Mouse (Mus musculus) lung, postnatal 0 days (tissue): Measurements from ENCODE around the gene Dgki. TPM values are rescaled to one million over a fixed set of nuclear protein-coding genes. Genes with fewer than 3 reads are reported as not detected.

Experiments used
- ATAC-seq: fragments of 200-750 bp; cut with Nextera tagmentation; 2 replicates; pipeline ENCODE4 v1.8.0; 2017; ENCODE audit warnings: moderate library complexity
- DNase-seq: peaks from one replicate; pipeline ENCODE4 v3.0.0-alpha.2; 2016; ENCODE audit warnings: low spot score
- H3K27ac ChIP-seq: fragments of 300-500 bp; sonication (generic); 2 replicates; pipeline ENCODE4 v1.5.1; 2014; ENCODE audit warnings: antibody characterized with exemption, mild to moderate bottlenecking, low read length, mixed read lengths
- H3K27me3 ChIP-seq: fragments of 300-500 bp; sonication (generic); replicated peaks from 2 replicates; pipeline ENCODE4 v1.6.1; 2014; ENCODE audit warnings: low read length, mixed read lengths; ENCODE audit not compliant: insufficient read depth
- H3K36me3 ChIP-seq: fragments of 300-500 bp; sonication (generic); 2 replicates; pipeline ENCODE4 v1.6.1; 2014; ENCODE audit warnings: low read length, mixed read lengths; ENCODE audit not compliant: insufficient read depth
- H3K4me1 ChIP-seq: fragments of 300-500 bp; sonication (generic); 2 replicates; pipeline ENCODE4 v1.6.1; 2014; ENCODE audit warnings: antibody characterized with exemption, low read depth, low read length, mixed read lengths; ENCODE audit not compliant: insufficient read depth
- H3K4me2 ChIP-seq: fragments of 300-500 bp; sonication (generic); replicated peaks from 2 replicates; pipeline ENCODE4 v1.6.1; 2014; ENCODE audit warnings: low read depth, mild to moderate bottlenecking, low read length, moderate library complexity, mixed read lengths
- H3K4me3 ChIP-seq: fragments of 300-500 bp; sonication (generic); 2 replicates; pipeline ENCODE4 v1.5.1; 2014; ENCODE audit warnings: low read depth, low read length
- H3K9ac ChIP-seq: fragments of 300-500 bp; sonication (generic); replicated peaks from 2 replicates; pipeline ENCODE4 v1.6.1; 2014; ENCODE audit warnings: low read depth, mild to moderate bottlenecking
- H3K9me3 ChIP-seq: fragments of 300-500 bp; sonication (generic); 2 replicates; pipeline ENCODE4 v1.6.1; 2016; ENCODE audit warnings: low read length, mixed read lengths
- CTCF ChIP-seq: IDR thresholded peaks from 2 replicates; pipeline ENCODE4 v1.5.1; 2016; ENCODE audit warnings: antibody characterized with exemption, mild to moderate bottlenecking
- EP300 ChIP-seq: IDR thresholded peaks from 2 replicates; pipeline ENCODE4 v1.6.1; 2016; ENCODE audit warnings: antibody characterized with exemption, mild to moderate bottlenecking, control low read depth
- WGBS: fragments of 180-500 bp; shearing (Covaris S2); extraction: QIAGEN DNeasy Blood & Tissue Kit; methylation state at CpG from one replicate; pipeline ENCODE4 v1.1.7; 2014; 5-methylcytosine and 5-hydroxymethylcytosine counted together
- polyA plus RNA-seq: library from polyadenylated mRNA; unstranded; fragments of >200 nt; fragmentation: Nextera tagmentation; extraction: Ambion mirVana; gene quantifications from 2 replicates; pipeline ENCODE4 v1.2.1, GENCODE M21; 2015

Gene Dgki
- polyA plus RNA-seq, 1 experiment from 2014 or later = 0.45 TPM

DNA sequence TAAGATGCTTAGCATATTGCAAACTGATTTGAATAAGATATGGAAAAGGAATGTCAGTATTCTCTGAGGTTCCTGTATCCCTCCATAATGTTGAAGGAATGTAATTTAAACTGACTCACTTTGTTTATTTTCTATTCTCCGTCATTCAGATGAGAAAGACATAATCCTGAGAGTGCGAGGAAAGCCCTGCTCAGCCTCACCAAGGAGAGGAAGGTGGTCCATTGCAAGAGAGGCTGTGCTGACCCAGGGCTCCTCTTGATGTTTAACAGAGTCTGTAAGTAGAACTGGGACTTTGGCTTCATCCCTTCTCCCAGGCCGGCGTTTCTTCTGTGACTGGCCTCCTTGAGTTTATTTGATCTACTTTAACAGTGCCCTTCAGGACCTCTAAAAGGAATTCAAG lies 423.6 kb downstream of the Dgki start:
- H3K27ac ChIP-seq = no peak overlapping the region
- ATAC-seq (peak; percentile 48; the same call in 1 of the 2 replicates), DNase-seq (no peak)
- no peak for TF ChIP-seq CTCF
- TF ChIP-seq EP300 = no peak
- H3K4me1 ChIP-seq = no peaks in the 10 kb centered on the region
- H3K4me3 ChIP-seq = no peak overlapping the region
- no peak overlapping the region for H3K9ac ChIP-seq
- H3K4me2 ChIP-seq = no peak overlapping the region
- H3K9me3 ChIP-seq = no peaks in the 10 kb centered on the region
- H3K27me3 ChIP-seq = no peaks in the 10 kb centered on the region
- WGBS = 22% methylated on average over 4 of the region's 4 CpGs
- no peaks in the 10 kb centered on the region for H3K36me3 ChIP-seq

DNA sequence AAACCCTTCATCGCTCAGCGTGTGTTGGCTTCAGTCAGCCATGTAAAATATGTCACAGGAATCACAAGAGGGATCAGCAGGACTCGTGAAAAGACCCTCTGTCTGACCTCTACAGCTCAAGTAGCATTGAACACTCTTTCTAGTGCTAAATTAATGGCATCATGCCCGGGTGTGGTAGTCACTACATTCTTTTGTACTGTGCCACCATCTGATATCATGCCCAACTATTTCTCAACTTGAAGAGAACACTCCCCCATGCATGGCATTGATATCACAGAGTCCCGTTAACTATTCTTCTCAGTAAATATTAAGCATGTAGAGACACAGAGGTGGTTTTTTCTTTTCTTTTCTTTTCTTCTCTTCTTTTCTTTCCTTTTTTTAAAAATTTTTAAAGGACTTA lies 424.1 kb downstream of the Dgki start:
- WGBS = 40% methylated on average over 5 of the region's 5 CpGs
- H3K4me1 ChIP-seq = no peaks in the 10 kb centered on the region
- H3K36me3 ChIP-seq = no peaks in the 10 kb centered on the region
- no peaks in the 10 kb centered on the region for H3K27me3 ChIP-seq
- ATAC-seq (peak; percentile 80), DNase-seq (peak; percentile 64)
- H3K27ac ChIP-seq = no peak overlapping the region
- TF ChIP-seq EP300 = no peak
- TF ChIP-seq CTCF = no peak
- no peaks in the 10 kb centered on the region for H3K9me3 ChIP-seq
- H3K4me3 ChIP-seq = no peak overlapping the region
- no peak overlapping the region for H3K4me2 ChIP-seq
- no peak overlapping the region for H3K9ac ChIP-seq

DNA sequence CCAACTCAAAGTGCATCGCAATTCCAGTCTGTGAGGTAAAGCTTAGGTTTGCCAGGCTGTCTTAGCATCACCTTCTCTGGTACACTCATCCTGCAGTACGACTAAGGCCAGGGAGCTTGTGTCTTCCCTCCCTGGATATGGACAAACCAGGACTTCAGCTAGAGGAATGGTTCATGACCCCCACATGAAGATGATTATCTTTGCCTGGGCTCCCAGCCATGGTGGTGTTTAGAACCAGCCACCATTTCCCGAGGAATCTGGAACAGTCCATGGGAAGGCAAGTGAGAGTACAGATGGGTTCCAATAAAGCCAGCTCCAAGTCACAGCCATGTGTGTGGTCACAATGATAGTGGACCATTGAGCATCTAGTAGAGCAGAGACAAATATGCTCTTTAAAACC lies 427.1 kb downstream of the Dgki start:
- 67% methylated on average over 3 of the region's 3 CpGs for WGBS
- Histone ChIP-seq H3K27ac (no peak overlapping the region), H3K36me3 (no peaks in the 10 kb centered on the region), H3K4me1 (peaks cover 2% of the 10 kb centered on the region; the same call in 1 of the 2 replicates), H3K9ac (no peak overlapping the region), H3K9me3 (no peaks in the 10 kb centered on the region), H3K4me3 (no peak overlapping the region), H3K27me3 (no peaks in the 10 kb centered on the region), H3K4me2 (no peak overlapping the region)
- no peak for ATAC-seq
- TF ChIP-seq CTCF (no peak), EP300 (no peak)
- no peak for DNase-seq

GRCm38 (mm10) chr6:36868217-36868616 lies 431.8 kb downstream of the Dgki start:
- H3K9me3 ChIP-seq = no peaks in the 10 kb centered on the region
- H3K4me2 ChIP-seq = no peak overlapping the region
- no peaks in the 10 kb centered on the region for H3K27me3 ChIP-seq
- no peak for DNase-seq
- no peak for TF ChIP-seq EP300
- no peak for TF ChIP-seq CTCF
- no peak overlapping the region for H3K9ac ChIP-seq
- ATAC-seq = no peak
- H3K36me3 ChIP-seq = no peaks in the 10 kb centered on the region
- H3K4me3 ChIP-seq = no peak overlapping the region
- peaks cover 2% of the 10 kb centered on the region; the same call in 1 of the 2 replicates for H3K4me1 ChIP-seq
- 50% methylated on average over 4 of the region's 4 CpGs for WGBS
- H3K27ac ChIP-seq = no peak overlapping the region

GRCm38 (mm10) chr6:36858258-36859041 lies 441.5 kb downstream of the Dgki start:
- TF ChIP-seq EP300 (no peak), CTCF (peak; percentile 18; the same call in 1 of the 2 replicates)
- DNase-seq (no peak), ATAC-seq (no peak)
- H3K4me3 ChIP-seq = no peak overlapping the region
- H3K36me3 ChIP-seq = no peaks in the 10 kb centered on the region
- H3K27me3 ChIP-seq = no peaks in the 10 kb centered on the region
- H3K9me3 ChIP-seq = no peaks in the 10 kb centered on the region
- no peak overlapping the region for H3K27ac ChIP-seq
- no peaks in the 10 kb centered on the region for H3K4me1 ChIP-seq
- 94% methylated on average over 3 of the region's 3 CpGs for WGBS
- no peak overlapping the region for H3K4me2 ChIP-seq
- no peak overlapping the region for H3K9ac ChIP-seq

- no peak overlapping the region for H3K9ac ChIP-seq
- H3K4me1 ChIP-seq = no peaks in the 10 kb centered on the region
- H3K27me3 ChIP-seq = no peaks in the 10 kb centered on the region
- DNase-seq (no peak), ATAC-seq (no peak)
- H3K4me3 ChIP-seq = no peak overlapping the region
- H3K9me3 ChIP-seq = no peaks in the 10 kb centered on the region
- no peak for TF ChIP-seq EP300
- H3K4me2 ChIP-seq = no peak overlapping the region
- 62% methylated on average over 6 of the region's 6 CpGs for WGBS
- no peaks in the 10 kb centered on the region for H3K36me3 ChIP-seq
- no peak overlapping the region for H3K27ac ChIP-seq
Observed at GRCm38 (mm10) chr6:36857627-36858257, 442.2 kb downstream of the Dgki start.
